Mouse (Mus musculus) MEL (cell line): Measurements from ENCODE around the gene Cpeb1.

Experiments
- CTCF ChIP-seq, 3 experiments: IDR thresholded peaks in 2 of 3; conservative IDR thresholded peaks in 1 of 3; 2 replicates each; pipeline ENCODE4 v1.5.1; 2011 to 2012; ENCODE audit warnings: low read length in 3 of 3, low read depth in 2 of 3, mild to moderate bottlenecking in 2 of 3, improper control_type of control experiment in 1 of 3, inconsistent platforms in 1 of 3, mixed read lengths in 1 of 3, moderate library complexity in 1 of 3; ENCODE audit not compliant: control insufficient read depth in 1 of 3, insufficient read depth in 1 of 3, poor library complexity in 1 of 3, severe bottlenecking in 1 of 3
- E2F4 ChIP-seq: IDR thresholded peaks from 2 replicates; pipeline ENCODE4 v1.6.1; 2011; ENCODE audit warnings: low read depth, low read length, improper control_type of control experiment, borderline replicate concordance
- EP300 ChIP-seq, 2 experiments: IDR thresholded peaks; 2 replicates each; pipeline ENCODE4 v1.6.1; 2011; ENCODE audit warnings: improper control_type of control experiment in 2 of 2, low read length in 2 of 2, low read depth in 1 of 2, mild to moderate bottlenecking in 1 of 2
- MAZ ChIP-seq: IDR thresholded peaks from 2 replicates; pipeline ENCODE4 v1.6.1; 2012; ENCODE audit warnings: low read depth, mild to moderate bottlenecking, inconsistent platforms, low read length, improper control_type of control experiment
- NRF1 ChIP-seq: IDR thresholded peaks from 2 replicates; pipeline ENCODE4 v1.6.1; 2014; ENCODE audit warnings: low read depth, mild to moderate bottlenecking, inconsistent platforms, low read length, improper control_type of control experiment, moderate library complexity; ENCODE audit not compliant: poor library complexity, insufficient read depth, severe bottlenecking
- POLR2A ChIP-seq, 2 experiments: IDR thresholded peaks; 2 replicates each; pipeline ENCODE4 v1.6.1; 2011 to 2012; ENCODE audit warnings: low read length in 2 of 2, mild to moderate bottlenecking in 2 of 2, control low read depth in 1 of 2, improper control_type of control experiment in 1 of 2, low read depth in 1 of 2, moderate library complexity in 1 of 2; ENCODE audit not compliant: control insufficient read depth in 1 of 2, insufficient read depth in 1 of 2, poor library complexity in 1 of 2
- POLR2AphosphoS5 ChIP-seq: IDR thresholded peaks from 2 replicates; pipeline ENCODE4 v1.6.1; 2012; ENCODE audit warnings: low read depth, borderline replicate concordance, mild to moderate bottlenecking, inconsistent platforms, low read length, moderate library complexity, mixed read lengths
- ZNF384 ChIP-seq: IDR thresholded peaks from 2 replicates; pipeline ENCODE4 v1.6.1; 2012; ENCODE audit warnings: low read depth, mild to moderate bottlenecking, inconsistent platforms, low read length, improper control_type of control experiment

GRCm38 (mm10) chr7:81455155-81455651 is at the start of gene Cpeb1:
- TF ChIP-seq POLR2AphosphoS5 (no peak), NRF1 (no peak), CTCF (IDR thresholded peaks at IDR 0.05 in 2 of 3, conservative IDR thresholded peaks at IDR 0.05 in 1 of 3; ENCODE audit: control insufficient read depth in 1 of 3, insufficient read depth in 1 of 3, low read depth in 2 of 3, low read length in 3 of 3, poor library complexity in 1 of 3, severe bottlenecking in 1 of 3) (no peak), EP300 (IDR thresholded peaks at IDR 0.05; ENCODE audit: low read depth in 1 of 2, low read length in 2 of 2) (no peak), POLR2A (IDR thresholded peaks at IDR 0.05; ENCODE audit: control insufficient read depth in 1 of 2, insufficient read depth in 1 of 2, low read depth in 1 of 2, low read length in 2 of 2, poor library complexity in 1 of 2) (no peak; a peak in 1 of 4 replicates), MAZ (no peak), E2F4 (no peak), ZNF384 (no peak)
